Mouse (Mus musculus) liver, postnatal 0 days (tissue): ENCODE measurements around the gene Elovl6. TPM values are rescaled to one million over a fixed set of nuclear protein-coding genes. Genes with fewer than 3 reads are reported as not detected.

Source experiments
- ATAC-seq: fragments of 200-750 bp; cut with Nextera tagmentation; 2 replicates; pipeline ENCODE4 v1.8.0; 2017; ENCODE audit warnings: mild to moderate bottlenecking, moderate library complexity
- DNase-seq: peaks from one replicate; pipeline ENCODE4 v3.0.0-alpha.2; 2016
- H3K27ac ChIP-seq: fragments of 300-500 bp; sonication (generic); 2 replicates; pipeline ENCODE4 v1.5.1; 2014; ENCODE audit warnings: antibody characterized with exemption, moderate library complexity, mild to moderate bottlenecking, low read depth
- H3K27me3 ChIP-seq: fragments of 300-500 bp; sonication (generic); 2 replicates; pipeline ENCODE4 v1.6.1; 2014; ENCODE audit warnings: low read length, control low read depth, mixed read lengths; ENCODE audit not compliant: insufficient read depth
- H3K36me3 ChIP-seq: fragments of 300-500 bp; sonication (generic); replicated peaks from 2 replicates; pipeline ENCODE4 v1.6.1; 2014; ENCODE audit warnings: mild to moderate bottlenecking, control low read depth, low read length, moderate library complexity, mixed read lengths; ENCODE audit not compliant: insufficient read depth
- H3K4me1 ChIP-seq: fragments of 300-500 bp; sonication (generic); 2 replicates; pipeline ENCODE4 v1.6.1; 2014; ENCODE audit warnings: antibody characterized with exemption, mild to moderate bottlenecking, control low read depth; ENCODE audit not compliant: insufficient read depth
- H3K4me2 ChIP-seq: fragments of 300-500 bp; sonication (generic); 2 replicates; pipeline ENCODE4 v1.6.1; 2014; ENCODE audit warnings: low read depth, mild to moderate bottlenecking, low read length, moderate library complexity, mixed read lengths
- H3K4me3 ChIP-seq: fragments of 300-500 bp; sonication (generic); 2 replicates; pipeline ENCODE4 v1.5.1; 2014; ENCODE audit warnings: low read depth, low read length
- H3K9ac ChIP-seq: fragments of 300-500 bp; sonication (generic); replicated peaks from 2 replicates; pipeline ENCODE4 v1.6.1; 2014; ENCODE audit warnings: mild to moderate bottlenecking, moderate library complexity
- H3K9me3 ChIP-seq: fragments of 300-500 bp; sonication (generic); 2 replicates; pipeline ENCODE4 v1.6.1; 2016; ENCODE audit warnings: mild to moderate bottlenecking, control low read depth, low read length, mixed read lengths
- CTCF ChIP-seq: sonication (generic); IDR thresholded peaks from 2 replicates; pipeline ENCODE4 v1.5.1; 2016; ENCODE audit warnings: antibody characterized with exemption, low read depth
- EP300 ChIP-seq: IDR thresholded peaks from 2 replicates; pipeline ENCODE4 v1.6.1; 2016; ENCODE audit warnings: antibody characterized with exemption, low read depth, mild to moderate bottlenecking
- WGBS: fragments of 180-500 bp; shearing (Covaris S2); extraction: QIAGEN DNeasy Blood & Tissue Kit; methylation state at CpG from one replicate; pipeline ENCODE4 v1.1.7; 2014; ENCODE audit not compliant: insufficient replicate concordance; 5-methylcytosine and 5-hydroxymethylcytosine counted together
- polyA plus RNA-seq: library from polyadenylated mRNA; unstranded; fragments of >200 nt; fragmentation: Nextera tagmentation; extraction: Ambion mirVana; gene quantifications from 2 replicates; pipeline ENCODE4 v1.2.1, GENCODE M21; 2015

Gene Elovl6
- polyA plus RNA-seq, 1 experiment from 2014 or later: 8.0 TPM

- DNase-seq (no peak), ATAC-seq (no peak)
- Histone ChIP-seq H3K27ac (0 out of 2 replicates have a peak overlapping the region, but pooled peaks have one; percentile 18), H3K4me3 (no peak overlapping the region), H3K27me3 (no peaks in the 10 kb centered on the region), H3K9me3 (no peaks in the 10 kb centered on the region), H3K36me3 (peaks cover 16% of the 10 kb centered on the region), H3K9ac (no peak overlapping the region), H3K4me2 (no peak overlapping the region), H3K4me1 (peaks cover 2% of the 10 kb centered on the region; the same call in 1 of the 2 replicates)
- 78% methylated on average over 6 of the region's 6 CpGs for WGBS
- TF ChIP-seq EP300: no peak
- TF ChIP-seq CTCF: no peak
Measured at GRCm38 (mm10) chr3:129545801-129546200, 13.6 kb downstream of the Elovl6 start.

GRCm38 (mm10) chr3:129547837-129548435 lies 15.8 kb downstream of the Elovl6 start:
- peaks cover 16% of the 10 kb centered on the region for H3K4me1 ChIP-seq
- no peaks in the 10 kb centered on the region for H3K27me3 ChIP-seq
- ATAC-seq (peak; percentile 50; the same call in 1 of the 2 replicates), DNase-seq (no peak)
- H3K9ac ChIP-seq: no peak overlapping the region
- H3K9me3 ChIP-seq: no peaks in the 10 kb centered on the region
- no peak overlapping the region for H3K4me2 ChIP-seq
- H3K27ac ChIP-seq: peak overlapping the region; percentile 62
- no peak overlapping the region for H3K4me3 ChIP-seq
- H3K36me3 ChIP-seq: peaks cover 6% of the 10 kb centered on the region
- WGBS: 55% methylated on average over 8 of the region's 8 CpGs
- TF ChIP-seq CTCF (no peak), EP300 (no peak)

GRCm38 (mm10) chr3:129548760-129549159 lies 16.6 kb downstream of the Elovl6 start:
- Histone ChIP-seq H3K4me1 (peaks cover 19% of the 10 kb centered on the region), H3K36me3 (peaks cover 3% of the 10 kb centered on the region), H3K9ac (no peak overlapping the region), H3K4me3 (no peak overlapping the region), H3K27me3 (no peaks in the 10 kb centered on the region), H3K4me2 (no peak overlapping the region), H3K9me3 (no peaks in the 10 kb centered on the region), H3K27ac (peak overlapping the region; percentile 62; the same call in 1 of the 2 replicates)
- DNase-seq (no peak), ATAC-seq (no peak)
- WGBS: 74% methylated on average over 8 of the region's 8 CpGs
- TF ChIP-seq EP300 (no peak), CTCF (no peak)

- H3K27me3 ChIP-seq: no peaks in the 10 kb centered on the region
- H3K4me1 ChIP-seq: peaks cover 22% of the 10 kb centered on the region
- H3K9me3 ChIP-seq: no peaks in the 10 kb centered on the region
- TF ChIP-seq CTCF (no peak), EP300 (no peak)
- no peak overlapping the region for H3K4me3 ChIP-seq
- no peak overlapping the region for H3K4me2 ChIP-seq
- 65% methylated on average over 5 of the region's 5 CpGs for WGBS
- ATAC-seq (peak; percentile 21; the same call in 1 of the 2 replicates), DNase-seq (no peak)
- H3K9ac ChIP-seq: no peak overlapping the region
- peak overlapping the region; percentile 50; the same call in 1 of the 2 replicates for H3K27ac ChIP-seq
- peaks cover 3% of the 10 kb centered on the region; the same call in 1 of the 2 replicates for H3K36me3 ChIP-seq
Measured at GRCm38 (mm10) chr3:129549546-129549945, 17.4 kb downstream of the Elovl6 start.

GRCm38 (mm10) chr3:129551581-129552290 lies 19.6 kb downstream of the Elovl6 start:
- H3K4me1 ChIP-seq: peaks cover 23% of the 10 kb centered on the region
- no peak for TF ChIP-seq CTCF
- TF ChIP-seq EP300: no peak
- ATAC-seq (no peak), DNase-seq (no peak)
- no peak overlapping the region for H3K4me2 ChIP-seq
- no peaks in the 10 kb centered on the region for H3K9me3 ChIP-seq
- 0 out of 2 replicates have a peak, but pooled peaks cover 3% of the 10 kb centered on the region for H3K36me3 ChIP-seq
- H3K9ac ChIP-seq: no peak overlapping the region
- peak overlapping the region; percentile 25; the same call in 1 of the 2 replicates for H3K27ac ChIP-seq
- H3K4me3 ChIP-seq: no peak overlapping the region
- WGBS: 53% methylated on average over 9 of the region's 9 CpGs
- H3K27me3 ChIP-seq: no peaks in the 10 kb centered on the region

- no peaks in the 10 kb centered on the region for H3K27me3 ChIP-seq
- DNase-seq: no peak
- H3K4me2 ChIP-seq: no peak overlapping the region
- TF ChIP-seq EP300: no peak
- TF ChIP-seq CTCF: no peak
- H3K9ac ChIP-seq: no peak overlapping the region
- 0 out of 2 replicates have a peak, but pooled peaks cover 3% of the 10 kb centered on the region for H3K36me3 ChIP-seq
- ATAC-seq: no peak
- H3K4me1 ChIP-seq: peaks cover 23% of the 10 kb centered on the region
- peak overlapping the region; percentile 60; the same call in 1 of the 2 replicates for H3K27ac ChIP-seq
- no peak overlapping the region for H3K4me3 ChIP-seq
- WGBS: 37% methylated on average over 6 of the region's 6 CpGs
- H3K9me3 ChIP-seq: no peaks in the 10 kb centered on the region
Measured at GRCm38 (mm10) chr3:129552370-129552769, 20.2 kb downstream of the Elovl6 start.
